Mouse (Mus musculus): ENCODE measurements at regions not wholly inside any gene's neighbourhood (a gene's known extent, or its start where the extent isn't known, plus 50 kb on each side); places are given as distances from the start of the nearest gene placed in this dataset.
"Not testable (repeated sequence)": the region's sequence is repeated elsewhere in the genome, so short reads cannot be mapped to it uniquely, and the experiment has no call there.

- Histone ChIP-seq H3K9ac (no peak overlapping the region), H3K27me3 (replicated peaks) (no peaks in the 10 kb centered on the region), H3K9me3 (no peaks in the 10 kb centered on the region), H3K4me3 (no peak overlapping the region), H3K4me1 (no peaks in the 10 kb centered on the region), H3K36me3 (replicated peaks) (no peaks in the 10 kb centered on the region), H3K27ac (no peak overlapping the region), H3K4me2 (no peak overlapping the region)
- ATAC-seq (replicated peaks): no peak
- WGBS: 63% methylated on average over 6 of the region's 6 CpGs
Measured at GRCm38 (mm10) chr3:130827021-130827420, 96.8 kb upstream of the Rpl34 start.

- H3K27me3 ChIP-seq (replicated peaks): no peaks in the 10 kb centered on the region
- no peak overlapping the region for H3K4me3 ChIP-seq
- 68% methylated on average over 9 of the region's 9 CpGs for WGBS
- no peak for ATAC-seq (replicated peaks)
- no peak overlapping the region for H3K27ac ChIP-seq
- no peak overlapping the region for H3K9ac ChIP-seq
- no peaks in the 10 kb centered on the region for H3K36me3 ChIP-seq (replicated peaks)
- no peak overlapping the region for H3K4me2 ChIP-seq
- no peaks in the 10 kb centered on the region for H3K9me3 ChIP-seq
- H3K4me1 ChIP-seq: peaks cover 9% of the 10 kb centered on the region
Measured at GRCm38 (mm10) chr3:130819837-130820098, 89.6 kb upstream of the Rpl34 start.

GRCm38 (mm10) chr3:130819031-130819836 is 89.0 kb upstream of the Rpl34 start:
- H3K4me3 ChIP-seq: peak overlapping the region; percentile 27
- no peaks in the 10 kb centered on the region for H3K9me3 ChIP-seq
- peak overlapping the region; percentile 46 for H3K4me2 ChIP-seq
- 0 out of 2 replicates have a peak overlapping the region, but pooled peaks have one; percentile 18 for H3K27ac ChIP-seq
- H3K4me1 ChIP-seq: peaks cover 9% of the 10 kb centered on the region
- peak overlapping the region; percentile 18; the same call in 1 of the 2 replicates for H3K9ac ChIP-seq
- WGBS: 41% methylated on average over 17 of the region's 17 CpGs
- H3K27me3 ChIP-seq (replicated peaks): no peaks in the 10 kb centered on the region
- no peaks in the 10 kb centered on the region for H3K36me3 ChIP-seq (replicated peaks)
- ATAC-seq (replicated peaks): peak; percentile 65

GRCm38 (mm10) chr3:130818467-130819030 is 88.4 kb upstream of the Rpl34 start:
- WGBS: under 1% methylated on average over 18 of the region's 18 CpGs
- Histone ChIP-seq H3K27ac (peak overlapping the region; percentile 71), H3K9ac (peak overlapping the region; percentile 30; the same call in 1 of the 2 replicates), H3K9me3 (no peaks in the 10 kb centered on the region), H3K27me3 (replicated peaks) (no peaks in the 10 kb centered on the region), H3K4me2 (peak overlapping the region; percentile 46), H3K4me1 (peaks cover 9% of the 10 kb centered on the region), H3K36me3 (replicated peaks) (no peaks in the 10 kb centered on the region), H3K4me3 (peak overlapping the region; percentile 27)
- peak; percentile 87 for ATAC-seq (replicated peaks)

- no peak overlapping the region for H3K9ac ChIP-seq
- ATAC-seq (replicated peaks): no peak
- H3K9me3 ChIP-seq: no peaks in the 10 kb centered on the region
- H3K36me3 ChIP-seq (replicated peaks): no peaks in the 10 kb centered on the region
- no peaks in the 10 kb centered on the region for H3K27me3 ChIP-seq (replicated peaks)
- no peak overlapping the region for H3K4me3 ChIP-seq
- no peaks in the 10 kb centered on the region for H3K4me1 ChIP-seq
- H3K4me2 ChIP-seq: no peak overlapping the region
- no peak overlapping the region for H3K27ac ChIP-seq
- WGBS: 72% methylated on average over 19 of the region's 19 CpGs
Measured at GRCm38 (mm10) chr3:130809696-130810665, 79.8 kb upstream of the Rpl34 start.

- H3K9ac ChIP-seq: no peak overlapping the region
- ATAC-seq (replicated peaks): no peak
- H3K36me3 ChIP-seq (replicated peaks): no peaks in the 10 kb centered on the region
- no peak overlapping the region for H3K4me2 ChIP-seq
- WGBS: 95% methylated on average over 3 of the region's 3 CpGs
- H3K27ac ChIP-seq: no peak overlapping the region
- H3K4me1 ChIP-seq: peaks cover 13% of the 10 kb centered on the region
- H3K9me3 ChIP-seq: no peaks in the 10 kb centered on the region
- H3K27me3 ChIP-seq (replicated peaks): no peaks in the 10 kb centered on the region
- H3K4me3 ChIP-seq: no peak overlapping the region
Measured at GRCm38 (mm10) chr3:130805345-130805744, 75.1 kb upstream of the Rpl34 start.

GRCm38 (mm10) chr3:130804327-130804662 is 74.1 kb upstream of the Rpl34 start:
- Histone ChIP-seq H3K27me3 (replicated peaks) (no peaks in the 10 kb centered on the region), H3K9me3 (no peaks in the 10 kb centered on the region), H3K4me3 (no peak overlapping the region), H3K36me3 (replicated peaks) (no peaks in the 10 kb centered on the region), H3K9ac (no peak overlapping the region), H3K4me2 (no peak overlapping the region), H3K27ac (peak overlapping the region; percentile 11; the same call in 1 of the 2 replicates), H3K4me1 (peaks cover 13% of the 10 kb centered on the region)
- 63% methylated on average over 6 of the region's 6 CpGs for WGBS
- ATAC-seq (replicated peaks): peak; percentile 58; the same call in 1 of the 2 replicates

- Histone ChIP-seq H3K9me3 (no peaks in the 10 kb centered on the region), H3K4me1 (peaks cover 13% of the 10 kb centered on the region), H3K4me3 (no peak overlapping the region), H3K27me3 (replicated peaks) (no peaks in the 10 kb centered on the region), H3K36me3 (replicated peaks) (no peaks in the 10 kb centered on the region), H3K27ac (peak overlapping the region; percentile 36), H3K9ac (no peak overlapping the region), H3K4me2 (no peak overlapping the region)
- ATAC-seq (replicated peaks): peak; percentile 66; the same call in 1 of the 2 replicates
- WGBS: 49% methylated on average over 12 of the region's 12 CpGs
Measured at GRCm38 (mm10) chr3:130803591-130804326, 73.6 kb upstream of the Rpl34 start.

- Histone ChIP-seq H3K27ac (peak overlapping the region; percentile 42; the same call in 1 of the 2 replicates), H3K9ac (no peak overlapping the region), H3K4me2 (no peak overlapping the region), H3K4me1 (peaks cover 13% of the 10 kb centered on the region), H3K9me3 (no peaks in the 10 kb centered on the region), H3K27me3 (replicated peaks) (no peaks in the 10 kb centered on the region), H3K36me3 (replicated peaks) (no peaks in the 10 kb centered on the region), H3K4me3 (no peak overlapping the region)
- ATAC-seq (replicated peaks): no peak
- WGBS: 71% methylated on average over 2 of the region's 2 CpGs
Measured at GRCm38 (mm10) chr3:130800016-130800415, 69.8 kb upstream of the Rpl34 start.

GRCm38 (mm10) chr3:130797956-130798355 is 67.8 kb upstream of the Rpl34 start:
- ATAC-seq (replicated peaks); H3K9me3 ChIP-seq; H3K36me3 ChIP-seq (replicated peaks); H3K9ac ChIP-seq; H3K4me1 ChIP-seq; H3K27ac ChIP-seq; H3K4me2 ChIP-seq; H3K4me3 ChIP-seq; H3K27me3 ChIP-seq (replicated peaks): not testable (repeated sequence)
- WGBS: 96% methylated on average over 1 of the region's 1 CpGs

- 87% methylated on average over 8 of the region's 8 CpGs for WGBS
- H3K9me3 ChIP-seq: no peaks in the 10 kb centered on the region
Measured at GRCm38 (mm10) chr3:130796531-130796930, 66.3 kb upstream of the Rpl34 start.

GRCm38 (mm10) chr3:130795396-130795795 is 65.2 kb upstream of the Rpl34 start:
- no peaks in the 10 kb centered on the region for H3K27me3 ChIP-seq (replicated peaks)
- no peaks in the 10 kb centered on the region for H3K36me3 ChIP-seq (replicated peaks)
- H3K27ac ChIP-seq: no peak overlapping the region
- H3K4me1 ChIP-seq: no peaks in the 10 kb centered on the region
- 89% methylated on average over 4 of the region's 4 CpGs for WGBS
- no peak overlapping the region for H3K9ac ChIP-seq
- H3K9me3 ChIP-seq: no peaks in the 10 kb centered on the region
- H3K4me3 ChIP-seq: no peak overlapping the region
- no peak for ATAC-seq (replicated peaks)
- no peak overlapping the region for H3K4me2 ChIP-seq

More at GRCm38 (mm10) chr3:130796531-130796930, 66.3 kb upstream of the Rpl34 start:
- no peak for ATAC-seq (replicated peaks)
- H3K27ac ChIP-seq: no peak overlapping the region
- no peaks in the 10 kb centered on the region for H3K4me1 ChIP-seq
- no peaks in the 10 kb centered on the region for H3K36me3 ChIP-seq (replicated peaks)
- H3K4me3 ChIP-seq: no peak overlapping the region
- no peaks in the 10 kb centered on the region for H3K27me3 ChIP-seq (replicated peaks)
- no peak overlapping the region for H3K9ac ChIP-seq
- no peak overlapping the region for H3K4me2 ChIP-seq

Data from midbrain, embryonic 15.5 days (tissue).